Mouse (Mus musculus) neutrophil, adult 83 days (primary cell): Measurements from ENCODE around the gene Fbxl15. TPM values are rescaled to one million over a fixed set of nuclear protein-coding genes. Genes with fewer than 3 reads are reported as not detected.

ENCODE experiments used
- total RNA-seq, 2 experiments: library from RNA; stranded (reverse); gene quantifications; one replicate each; pipeline ENCODE4 v1.2.4; 2023

Gene Fbxl15
- 1 to 10 TPM; 3.0 TPM for total RNA-seq

DNA sequence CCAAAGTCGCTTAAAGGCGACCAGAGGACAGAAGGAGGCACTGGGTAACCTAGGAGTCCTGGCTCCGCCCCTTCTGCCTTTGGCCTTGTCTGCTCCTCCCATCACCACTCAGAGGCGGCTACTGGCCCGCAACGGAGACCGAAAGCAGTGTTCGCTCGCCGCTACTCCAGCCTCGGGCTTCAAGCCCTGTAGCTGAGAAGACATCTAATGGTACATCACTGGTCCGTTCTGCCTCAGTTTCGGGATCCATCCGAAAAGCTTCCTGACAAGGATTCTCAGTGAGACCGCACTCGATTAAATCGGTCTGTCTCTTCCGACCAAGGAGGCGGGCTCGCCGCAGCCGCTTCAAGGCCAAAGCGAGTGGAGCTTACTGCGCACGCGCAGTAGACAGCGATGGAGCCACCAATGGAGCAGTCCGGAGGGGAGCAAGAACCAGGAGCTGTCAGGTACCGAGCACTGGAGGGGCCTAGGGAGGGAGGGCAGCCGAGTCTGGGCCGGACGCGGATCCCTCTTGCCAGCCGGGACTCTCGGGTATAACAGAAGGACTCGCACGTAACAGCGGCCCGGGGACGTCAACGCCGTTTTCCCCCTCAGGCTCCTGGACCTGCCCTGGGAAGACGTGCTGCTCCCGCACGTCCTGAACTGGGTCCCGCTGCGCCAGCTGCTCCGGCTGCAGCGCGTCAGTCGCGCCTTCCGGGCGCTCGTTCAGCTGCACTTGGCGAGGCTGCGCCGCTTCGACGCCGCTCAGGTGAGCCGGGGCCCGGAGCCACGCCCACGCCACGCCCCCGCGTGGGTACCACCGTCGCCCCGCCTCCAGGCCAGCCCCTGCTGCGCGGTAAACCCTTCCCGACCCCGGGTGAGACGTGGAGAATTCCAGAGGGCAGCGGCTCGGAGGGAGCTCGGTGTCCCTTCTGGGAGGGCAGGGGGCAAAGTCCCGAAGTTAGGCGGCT is at the start of gene Fbxl15:
Gene Fbxl15 (plus strand): TSS at position 104 of the 950 bp plus-strand sequence.

DNA sequence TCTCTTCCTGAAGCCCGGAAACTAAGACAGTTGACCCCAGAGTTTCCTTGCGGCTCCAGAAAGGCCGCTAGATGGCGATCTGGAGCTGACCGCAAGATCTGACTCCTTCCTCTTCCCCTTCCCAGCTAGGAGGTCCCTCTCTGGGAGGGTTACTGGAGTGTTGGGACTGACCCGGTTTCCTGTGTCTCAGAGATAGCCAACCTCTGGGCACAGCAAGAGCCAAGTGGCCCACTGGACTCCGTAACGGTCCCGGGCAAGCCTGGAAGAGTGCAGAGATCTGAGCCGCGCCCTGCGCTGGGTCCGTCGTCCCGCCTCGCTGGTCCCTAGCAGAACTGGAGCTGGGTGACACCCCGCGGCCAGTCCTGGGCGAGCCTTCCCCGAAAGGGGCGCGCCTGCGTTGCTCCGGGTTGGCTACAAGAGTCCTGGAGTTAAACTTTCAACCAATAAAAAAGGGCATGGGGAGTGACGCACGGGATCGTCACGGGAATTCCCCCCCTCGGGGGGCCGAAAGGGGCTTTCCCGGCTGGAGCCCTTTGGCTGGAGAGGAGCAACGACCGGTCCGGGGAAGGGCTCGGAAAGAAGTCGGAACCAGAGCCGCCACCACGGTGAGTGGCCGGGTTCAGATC is 23.7 kb upstream of the Fbxl15 start, which contains the start of gene Nfkb2:
Gene Nfkb2 (plus strand): TSS at position 105 of the 626 bp plus-strand sequence.

DNA sequence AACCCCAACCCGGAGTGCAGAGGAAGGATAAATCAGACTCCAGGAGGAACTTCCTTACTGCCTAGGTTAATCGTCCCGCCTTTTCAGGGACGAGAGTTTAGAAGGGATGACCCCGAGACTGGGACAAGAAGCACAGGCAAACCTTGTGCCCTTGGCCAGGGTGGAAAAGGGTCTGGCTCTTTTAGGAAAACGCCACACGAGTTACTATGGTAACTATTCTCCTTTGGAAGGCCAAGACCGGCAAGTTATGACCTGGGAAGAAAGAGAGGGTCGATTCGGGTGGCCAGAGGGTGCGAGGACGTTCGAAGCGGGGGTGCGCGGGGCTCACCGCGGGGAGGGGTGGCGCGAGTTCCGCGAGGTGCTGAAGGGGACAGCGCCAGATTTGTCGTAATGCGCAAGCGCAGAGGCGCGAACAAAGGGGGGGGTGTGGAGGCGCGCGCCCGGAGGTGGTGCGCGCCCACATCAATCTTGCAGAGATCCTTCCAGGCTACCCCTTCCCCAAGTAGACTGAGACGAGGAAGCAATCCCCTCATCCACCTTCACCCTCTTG is 1.2 kb upstream of the Fbxl15 start, which contains the start of gene Psd:
Gene Psd (minus strand): TSS at position 401 of the 550 bp plus-strand sequence.

DNA sequence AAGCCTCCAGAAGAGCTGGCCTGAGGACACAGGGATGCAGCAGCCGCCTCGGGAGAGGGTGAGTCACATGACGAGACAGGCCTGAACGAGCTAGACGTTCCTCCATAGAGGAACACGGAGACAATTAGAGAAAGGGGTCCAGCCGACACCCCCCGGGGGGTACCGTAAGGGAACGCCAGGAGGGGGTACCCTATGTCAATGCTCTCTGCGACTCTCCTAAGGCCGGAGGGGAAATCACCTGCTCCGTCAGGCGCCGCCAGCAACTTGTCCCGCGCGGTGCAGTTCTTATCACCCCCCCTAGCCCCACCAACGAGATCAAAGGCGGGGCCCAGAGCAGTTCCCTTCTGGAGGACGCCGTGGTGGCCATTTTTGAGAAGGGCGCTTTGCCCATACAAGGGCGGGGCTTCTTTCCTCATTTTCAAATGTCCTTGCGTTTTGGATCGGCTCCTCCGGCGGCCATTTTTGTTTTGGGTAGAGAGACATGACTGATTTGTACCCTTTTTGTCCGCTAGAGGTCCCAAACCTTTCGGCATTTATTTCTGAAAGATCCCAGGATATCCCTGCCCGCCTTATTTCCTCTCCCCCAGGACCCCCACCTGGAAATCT is 10.4 kb downstream of the Fbxl15 start, which contains the start of gene Cuedc2:
Gene Cuedc2 (minus strand): TSS at position 372 of the 606 bp plus-strand sequence.

DNA sequence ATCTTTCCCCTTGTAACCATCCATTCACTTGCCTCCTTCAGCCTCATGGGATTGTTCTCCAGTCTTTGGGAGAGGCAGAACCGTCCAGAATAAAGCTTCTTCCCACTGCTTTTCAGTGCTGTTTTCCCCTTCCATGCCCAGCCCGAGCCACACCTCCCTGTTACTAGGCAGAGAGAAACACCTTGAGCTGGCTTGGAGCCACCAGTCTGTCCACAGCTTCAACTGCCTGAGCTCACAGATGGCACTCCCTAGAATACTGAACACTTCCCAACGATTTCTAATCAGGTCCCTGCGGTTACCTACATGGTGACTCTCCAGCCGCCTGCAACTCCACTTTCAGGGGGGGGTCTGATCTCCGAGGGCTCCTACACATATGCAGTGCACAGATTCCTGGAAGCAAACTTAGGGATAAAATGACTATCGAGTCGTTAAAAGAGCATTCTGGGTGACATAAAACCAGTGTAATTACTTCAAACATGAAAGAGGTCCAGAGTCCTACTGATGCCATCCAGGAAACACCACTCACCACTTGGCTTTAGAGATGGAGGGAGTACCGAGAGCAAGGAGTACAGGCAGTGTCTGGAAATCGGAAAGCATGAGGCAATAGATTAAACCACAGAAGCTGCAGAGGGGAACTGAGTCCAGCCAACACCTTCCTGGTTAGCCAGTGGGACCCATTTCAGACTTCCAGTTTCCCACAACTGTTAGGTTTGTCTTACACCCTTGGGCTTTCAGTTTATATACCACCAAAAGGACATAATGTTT is 22.4 kb downstream of the Fbxl15 start, which contains the start of gene 2310034G01Rik:
Gene 2310034G01Rik (minus strand): TSS at position 135 of the 765 bp plus-strand sequence.

Other genes with a start within 250 kb of the Fbxl15 start
- gene Elovl3, start 196.3 kb upstream of the Fbxl15 start, total RNA-seq: under 1 TPM; 0.22 to 0.66 TPM
- not detected for gene Pitx3, start 179.9 kb upstream of the Fbxl15 start, total RNA-seq
- 10 to 100 TPM; 56.1 to 60.1 TPM for gene Gbf1, start 175.7 kb upstream of the Fbxl15 start, total RNA-seq
- gene Nfkb2, start 23.9 kb upstream of the Fbxl15 start, total RNA-seq: 10 to 100 TPM; 41.7 to 43.7 TPM
- gene Psd, start 1.0 kb upstream of the Fbxl15 start, total RNA-seq: under 1 TPM in 1 of 2 experiments, not detected in 1; 0.53 TPM
- 100 to 1,000 TPM in 1 of 2 experiments, 10 to 100 TPM in 1; 92.6 to 101 TPM for gene Cuedc2, start 10.5 kb downstream of the Fbxl15 start, total RNA-seq
- gene Mfsd13a, start 12.9 kb downstream of the Fbxl15 start, total RNA-seq: 10 to 100 TPM; 29.0 to 32.7 TPM
- not detected for gene 2310034G01Rik, start 22.1 kb downstream of the Fbxl15 start, total RNA-seq
- 10 to 100 TPM; 83.9 to 91.4 TPM for gene Actr1a, start 67.6 kb downstream of the Fbxl15 start, total RNA-seq
- 10 to 100 TPM in 1 of 2 experiments, 1 to 10 TPM in 1; 9.0 to 11.5 TPM for gene Sufu, start 68.7 kb downstream of the Fbxl15 start, total RNA-seq
- gene Trim8, start 173.5 kb downstream of the Fbxl15 start, total RNA-seq: 10 to 100 TPM; 40.9 to 47.7 TPM
- gene Arl3, start 245.0 kb downstream of the Fbxl15 start, total RNA-seq: 10 to 100 TPM in 1 of 2 experiments, 1 to 10 TPM in 1; 9.2 to 12.5 TPM
- gene Sfxn2, start 245.2 kb downstream of the Fbxl15 start, total RNA-seq: 10 to 100 TPM in 1 of 2 experiments, 1 to 10 TPM in 1; 8.3 to 12.6 TPM